Mouse (Mus musculus) hindbrain, postnatal 0 days (tissue): ENCODE results near the gene Reep3. TPM values are rescaled to one million over a fixed set of nuclear protein-coding genes. Genes with fewer than 3 reads are reported as not detected.

Experiments used
- ATAC-seq: fragments of 200-750 bp; cut with Nextera tagmentation; 2 replicates; pipeline ENCODE4 v1.8.0; 2017; ENCODE audit warnings: mild to moderate bottlenecking, moderate TSS enrichment, moderate library complexity
- DNase-seq: peaks from one replicate; pipeline ENCODE4 v3.0.0-alpha.2; 2015; ENCODE audit warnings: low spot score
- H3K27ac ChIP-seq: fragments of 300-500 bp; sonication (generic); 2 replicates; pipeline ENCODE4 v1.5.1; 2014; ENCODE audit warnings: mild to moderate bottlenecking
- H3K27me3 ChIP-seq: fragments of 300-500 bp; sonication (generic); 2 replicates; pipeline ENCODE4 v1.6.1; 2014; ENCODE audit warnings: low read length, mixed read lengths; ENCODE audit not compliant: insufficient read depth
- H3K36me3 ChIP-seq: fragments of 300-500 bp; sonication (generic); 2 replicates; pipeline ENCODE4 v1.6.1; 2014; ENCODE audit warnings: low read length, mixed read lengths; ENCODE audit not compliant: insufficient read depth
- H3K4me1 ChIP-seq: fragments of 300-500 bp; sonication (generic); 2 replicates; pipeline ENCODE4 v1.6.1; 2014; ENCODE audit warnings: antibody characterized with exemption, low read length, mixed read lengths; ENCODE audit not compliant: insufficient read depth
- H3K4me2 ChIP-seq: fragments of 300-500 bp; sonication (generic); 2 replicates; pipeline ENCODE4 v1.6.1; 2014; ENCODE audit warnings: low read depth, mild to moderate bottlenecking, low read length, moderate library complexity, mixed read lengths
- H3K4me3 ChIP-seq: fragments of 300-500 bp; sonication (generic); 2 replicates; pipeline ENCODE4 v1.5.1; 2014; ENCODE audit warnings: low read length
- H3K9ac ChIP-seq: fragments of 300-500 bp; sonication (generic); replicated peaks from 2 replicates; pipeline ENCODE4 v1.6.1; 2014; ENCODE audit warnings: mild to moderate bottlenecking, low read length, moderate library complexity, mixed read lengths
- H3K9me3 ChIP-seq: fragments of 300-500 bp; sonication (generic); 2 replicates; pipeline ENCODE4 v1.6.1; 2016; ENCODE audit warnings: low read length, mixed read lengths
- CTCF ChIP-seq: IDR thresholded peaks from 2 replicates; pipeline ENCODE4 v1.5.1; 2016; ENCODE audit warnings: antibody characterized with exemption, control low read depth, low read depth
- WGBS: fragments of 180-500 bp; shearing (Covaris S2); extraction: QIAGEN DNeasy Blood & Tissue Kit; methylation state at CpG from one replicate; pipeline ENCODE4 v1.1.7; 2014; 5-methylcytosine and 5-hydroxymethylcytosine counted together
- polyA plus RNA-seq: library from polyadenylated mRNA; unstranded; fragments of >200 nt; fragmentation: Nextera tagmentation; extraction: Ambion mirVana; gene quantifications from 2 replicates; pipeline ENCODE4 v1.2.1, GENCODE M21; 2015
- total RNA-seq: library from RNA; depleted of rRNA; stranded (reverse); fragments of >200 nt; gene quantifications from 2 replicates; pipeline ENCODE4 v1.2.3, GENCODE M21; 2014

Gene Reep3
- total and polyA plus RNA-seq, 2 experiments from 2014 or later, result 33.9 to 36.2 TPM

DNA sequence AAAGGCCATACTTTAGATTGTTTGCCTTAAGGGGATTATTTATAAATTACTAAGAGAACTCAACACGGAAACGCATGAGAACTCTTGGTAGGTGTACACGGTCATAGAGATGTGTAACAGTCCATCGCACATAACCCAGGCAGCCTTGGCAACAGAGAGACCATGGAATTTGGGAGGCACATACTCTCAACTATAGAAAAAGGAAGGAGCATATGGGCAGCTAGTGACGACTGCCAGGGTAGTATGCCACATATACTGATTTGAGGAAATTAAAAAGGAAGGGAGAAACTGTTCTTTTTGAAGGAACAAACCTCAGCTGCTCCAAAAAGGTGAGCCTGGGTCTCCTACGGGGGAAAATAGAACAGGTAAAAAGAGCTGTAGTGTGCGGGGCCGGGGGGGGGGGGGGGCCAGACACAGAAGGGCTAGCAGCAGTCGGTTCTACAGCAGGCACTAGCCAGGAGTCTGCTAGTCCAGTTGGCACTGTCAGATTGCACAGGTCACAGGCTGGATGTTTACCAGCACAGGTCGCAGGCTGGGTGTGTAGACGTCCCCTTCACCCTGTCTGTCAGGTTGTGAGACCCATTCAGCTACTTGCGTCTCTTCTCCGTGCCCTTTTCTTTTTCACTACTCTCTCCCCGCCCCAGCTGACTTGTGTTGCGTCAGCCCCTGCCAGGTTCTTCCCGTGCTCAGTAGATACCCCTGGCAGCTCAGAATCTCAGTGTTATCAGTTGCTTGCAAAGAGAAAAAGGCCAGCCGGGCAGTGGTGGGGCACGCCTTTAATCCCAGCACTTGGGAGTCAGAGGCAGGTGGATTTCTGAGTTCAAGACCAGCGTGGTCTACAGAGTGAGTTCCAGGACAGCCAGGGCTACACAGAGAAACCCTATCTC lies 8.8 kb upstream of the Reep3 start:
- H3K27me3 ChIP-seq, result no peaks in the 10 kb centered on the region
- no peak overlapping the region for H3K27ac ChIP-seq
- no peak overlapping the region for H3K9ac ChIP-seq
- no peak overlapping the region for H3K4me2 ChIP-seq
- TF ChIP-seq CTCF, result no peak
- WGBS, result 48% methylated on average over 19 of the region's 19 CpGs
- H3K36me3 ChIP-seq, result 0 out of 2 replicates have a peak, but pooled peaks cover 4% of the 10 kb centered on the region
- no peaks in the 10 kb centered on the region for H3K9me3 ChIP-seq
- peaks cover 35% of the 10 kb centered on the region for H3K4me1 ChIP-seq
- DNase-seq (no peak), ATAC-seq (no peak)
- no peak overlapping the region for H3K4me3 ChIP-seq

DNA sequence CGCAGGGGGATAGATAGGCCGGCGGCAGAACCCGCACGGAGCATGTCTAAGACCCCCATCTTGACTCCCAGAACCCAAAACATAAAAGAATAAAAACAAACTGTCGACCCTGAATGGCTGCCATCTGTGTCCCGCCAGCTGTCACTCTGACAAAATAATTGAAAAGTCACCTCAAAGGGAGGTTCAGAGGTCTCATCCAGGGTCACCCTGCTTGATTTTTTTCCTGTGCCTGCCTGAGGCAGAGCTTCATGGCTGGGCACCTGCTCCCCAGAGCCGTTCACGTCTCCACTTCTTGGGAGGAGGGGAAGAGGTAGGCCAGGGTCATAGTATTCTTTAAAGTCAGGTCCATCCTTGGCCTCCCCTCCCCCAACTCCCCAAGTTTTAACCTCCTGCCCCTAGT lies 7.8 kb upstream of the Reep3 start:
- ATAC-seq, result no peak
- WGBS, result 18% methylated on average over 9 of the region's 9 CpGs
- no peak overlapping the region for H3K27ac ChIP-seq

DNA sequence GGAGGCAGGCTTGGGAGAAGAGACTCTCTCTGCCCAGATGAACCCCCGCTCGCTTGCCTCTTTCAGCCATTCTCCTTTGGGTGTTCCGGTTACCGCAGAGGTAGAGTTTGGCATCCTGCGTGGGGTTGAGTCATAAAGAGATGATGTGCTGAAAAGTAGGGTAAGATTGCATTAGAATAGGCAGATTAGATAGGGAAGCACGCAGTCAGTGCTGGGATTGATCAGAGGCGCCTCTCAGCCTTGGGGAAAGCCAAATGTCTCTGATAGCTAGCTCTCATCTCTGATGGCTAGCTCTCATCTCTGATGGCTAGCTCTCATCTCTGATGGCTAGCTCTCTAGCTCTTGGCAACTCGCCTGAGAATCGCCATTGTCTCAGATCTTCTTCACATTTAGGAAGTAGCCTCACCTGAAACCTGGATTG lies 4.1 kb upstream of the Reep3 start:
- H3K9ac ChIP-seq, result no peak overlapping the region
- no peaks in the 10 kb centered on the region for H3K36me3 ChIP-seq
- no peak for ATAC-seq
- TF ChIP-seq CTCF, result no peak
- no peaks in the 10 kb centered on the region for H3K9me3 ChIP-seq
- peaks cover 46% of the 10 kb centered on the region for H3K4me1 ChIP-seq
- no peak overlapping the region for H3K4me3 ChIP-seq
- WGBS, result 57% methylated on average over 9 of the region's 9 CpGs
- H3K4me2 ChIP-seq, result no peak overlapping the region
- no peak overlapping the region for H3K27ac ChIP-seq
- H3K27me3 ChIP-seq, result no peaks in the 10 kb centered on the region
- DNase-seq, result no peak

More for the DNA sequence above, 7.8 kb upstream of the Reep3 start:
- DNase-seq, result no peak
- no peak for TF ChIP-seq CTCF
- H3K4me1 ChIP-seq, result peaks cover 42% of the 10 kb centered on the region
- no peaks in the 10 kb centered on the region for H3K9me3 ChIP-seq
- no peaks in the 10 kb centered on the region for H3K27me3 ChIP-seq
- no peak overlapping the region for H3K4me2 ChIP-seq
- H3K4me3 ChIP-seq, result no peak overlapping the region
- 0 out of 2 replicates have a peak, but pooled peaks cover 4% of the 10 kb centered on the region for H3K36me3 ChIP-seq
- no peak overlapping the region for H3K9ac ChIP-seq

DNA sequence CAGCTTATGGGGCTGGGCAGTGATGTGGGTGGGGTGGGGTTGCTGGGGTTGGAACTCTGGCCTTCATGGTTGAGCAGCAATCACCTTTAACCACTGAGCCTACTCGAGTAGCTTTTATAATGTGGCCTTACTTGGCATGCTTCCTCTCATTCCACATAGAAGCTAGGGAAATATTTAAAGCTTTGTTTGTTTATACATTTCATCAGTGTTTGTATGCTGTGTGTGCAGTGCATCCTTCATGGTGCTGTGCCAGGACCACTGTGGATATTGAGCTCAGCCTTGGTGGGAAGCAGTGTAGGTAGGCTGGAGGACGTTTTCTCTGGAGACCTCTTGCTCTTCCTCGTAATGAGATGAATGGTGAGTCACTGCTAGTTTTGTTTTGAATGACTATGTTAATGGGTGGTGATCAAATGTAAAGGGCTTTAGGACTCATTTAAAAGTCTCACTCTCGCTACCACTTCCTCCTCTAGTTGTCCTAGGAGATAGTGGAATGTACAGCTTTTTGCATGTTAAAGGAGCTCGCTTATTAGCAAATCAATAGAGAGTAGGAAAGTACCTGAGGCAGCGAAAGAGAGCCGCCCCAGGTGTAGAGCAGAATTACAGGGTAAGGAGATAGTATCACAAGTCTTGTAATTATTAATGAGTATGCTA lies 3.4 kb upstream of the Reep3 start:
- Histone ChIP-seq H3K27ac (no peak overlapping the region), H3K9ac (no peak overlapping the region), H3K4me2 (peak overlapping the region; percentile 30; the same call in 1 of the 2 replicates), H3K4me3 (no peak overlapping the region), H3K36me3 (no peaks in the 10 kb centered on the region), H3K4me1 (peaks cover 41% of the 10 kb centered on the region), H3K9me3 (no peaks in the 10 kb centered on the region), H3K27me3 (no peaks in the 10 kb centered on the region)
- 30% methylated on average over 7 of the region's 7 CpGs for WGBS
- no peak for ATAC-seq
- TF ChIP-seq CTCF, result peak; percentile 21; the same call in 1 of the 2 replicates
- DNase-seq, result peak; percentile 46

DNA sequence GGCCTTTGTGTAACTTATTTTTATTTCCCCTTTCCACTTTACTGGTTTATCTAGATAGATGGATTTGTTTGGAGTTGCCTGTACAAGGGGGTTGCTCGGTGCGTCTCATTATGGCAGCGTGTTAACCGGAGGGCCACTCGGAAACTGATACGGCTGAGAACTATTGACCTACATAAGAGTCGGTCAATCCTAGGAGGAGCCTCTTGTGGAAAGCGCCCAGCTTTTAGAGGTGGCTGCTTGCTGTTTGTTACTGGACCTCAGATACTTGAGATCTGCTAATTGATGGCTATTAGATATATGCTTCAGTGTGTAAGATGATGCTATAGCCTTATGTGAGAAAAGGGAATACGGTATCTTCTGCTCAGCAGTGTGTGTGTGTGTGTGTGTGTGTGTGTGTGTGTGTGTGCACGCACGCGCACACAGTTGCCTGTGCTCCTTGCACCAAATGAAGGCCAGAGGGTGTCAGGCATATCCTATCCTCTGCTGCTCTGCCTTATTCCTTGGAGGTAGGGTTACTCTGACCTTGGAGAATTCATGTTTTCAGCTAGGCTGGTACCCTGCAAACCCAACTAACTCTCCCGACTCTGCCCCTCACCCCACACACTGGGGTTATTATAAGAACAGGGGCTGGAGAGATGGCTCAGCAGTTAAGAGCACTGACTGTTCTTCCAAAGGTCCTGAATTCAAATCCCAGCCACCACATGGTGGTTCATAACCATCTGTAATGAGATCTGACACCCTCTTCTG lies 2.6 kb upstream of the Reep3 start:
- H3K27ac ChIP-seq, result no peak overlapping the region
- ATAC-seq (no peak), DNase-seq (no peak)
- H3K27me3 ChIP-seq, result no peaks in the 10 kb centered on the region
- 50% methylated on average over 13 of the region's 13 CpGs for WGBS
- peak overlapping the region; percentile 98 for H3K4me3 ChIP-seq
- H3K4me1 ChIP-seq, result peaks cover 41% of the 10 kb centered on the region
- no peaks in the 10 kb centered on the region for H3K9me3 ChIP-seq
- no peak for TF ChIP-seq CTCF
- 0 out of 2 replicates have a peak overlapping the region, but pooled peaks have one; percentile 28 for H3K9ac ChIP-seq
- H3K36me3 ChIP-seq, result no peaks in the 10 kb centered on the region
- peak overlapping the region; percentile 76 for H3K4me2 ChIP-seq

DNA sequence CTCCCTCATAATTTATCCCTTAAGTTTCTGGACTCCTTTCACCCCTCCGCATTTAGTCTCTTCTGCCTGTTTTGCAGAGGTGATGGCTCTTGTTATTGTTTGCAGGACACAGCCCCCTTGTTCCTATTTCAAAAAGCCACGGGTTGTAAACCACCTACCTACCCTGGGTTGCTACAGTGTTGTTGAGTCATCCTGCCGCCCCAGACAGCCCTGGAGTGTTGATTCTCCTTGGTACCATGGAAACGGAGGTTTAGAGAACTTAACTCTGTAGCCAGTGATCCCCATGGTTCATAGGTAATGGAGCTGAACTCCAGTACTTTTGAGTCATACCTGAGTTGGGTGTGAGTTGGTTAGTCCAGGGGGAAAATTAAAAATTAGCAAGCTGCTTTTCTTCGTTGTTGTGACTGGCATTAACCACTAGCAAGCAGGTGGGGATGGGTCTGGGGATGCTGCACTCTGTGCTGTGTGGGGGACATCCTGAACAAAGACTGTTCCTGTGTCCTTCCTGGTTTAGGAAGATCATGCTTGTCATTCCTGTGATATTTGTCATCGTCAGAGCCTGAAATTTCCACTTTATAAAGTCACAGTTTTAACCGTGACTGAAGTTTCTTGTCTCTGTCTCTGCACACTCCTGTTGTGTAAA lies 1.8 kb upstream of the Reep3 start:
- peaks cover 37% of the 10 kb centered on the region for H3K4me1 ChIP-seq

More for the DNA sequence above, 1.8 kb upstream of the Reep3 start:
- no peak for ATAC-seq
- peak overlapping the region; percentile 76 for H3K4me2 ChIP-seq
- peak overlapping the region; percentile 100 for H3K9ac ChIP-seq
- 9% methylated on average over 7 of the region's 7 CpGs for WGBS
- H3K27me3 ChIP-seq, result no peaks in the 10 kb centered on the region
- peak overlapping the region; percentile 20; the same call in 1 of the 2 replicates for H3K27ac ChIP-seq
- no peaks in the 10 kb centered on the region for H3K9me3 ChIP-seq
- DNase-seq, result no peak
- H3K36me3 ChIP-seq, result no peaks in the 10 kb centered on the region
- peak overlapping the region; percentile 98 for H3K4me3 ChIP-seq
- no peak for TF ChIP-seq CTCF
